Mouse (Mus musculus): ENCODE data around the gene Sdk1.

Sdk1 gene

DNA sequence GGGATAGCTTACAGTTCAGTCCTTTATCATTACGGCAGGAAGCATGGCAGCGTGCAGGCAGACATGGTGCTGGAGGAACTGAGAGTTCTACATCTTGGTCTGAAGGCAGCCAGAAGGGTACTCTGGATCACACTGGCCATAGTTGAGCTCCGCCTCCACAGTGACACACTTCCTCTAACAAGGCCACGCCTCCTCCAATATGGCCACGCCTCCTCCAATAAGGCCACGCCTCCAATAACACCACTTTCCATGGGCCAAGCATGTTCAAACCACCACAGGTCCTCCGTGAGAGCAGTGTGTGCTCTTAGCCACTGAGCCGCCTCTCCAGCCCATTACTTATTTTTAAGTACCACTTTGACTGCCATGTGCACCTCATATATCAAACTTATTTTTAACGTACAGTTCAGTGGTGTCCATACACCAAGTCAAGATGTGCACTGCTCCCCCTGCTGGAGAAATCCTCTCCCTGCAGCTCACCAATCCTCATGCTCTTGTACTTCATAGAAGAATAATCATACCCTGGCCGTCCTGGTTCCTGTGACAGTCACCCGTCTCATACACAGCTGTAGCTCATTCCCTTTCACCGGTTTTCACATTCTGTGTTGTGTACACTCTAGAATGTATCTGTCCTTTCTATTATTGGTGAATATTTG lies 979.7 kb downstream of the Sdk1 start:
- in situ Hi-C loops (cut with MboI; ENCODE audit: low pct_unique_long_range_greater_than_20kb in 1 of 2, low sequenced_read_pairs in 2 of 2, unreplicated experiment in 1 of 2), result no loop called here

GRCm38 (mm10) chr5:142228957-142229810 lies 987.9 kb downstream of the Sdk1 start:
- in situ Hi-C loops (cut with MboI; ENCODE audit: low pct_unique_long_range_greater_than_20kb in 1 of 2, low sequenced_read_pairs in 2 of 2, unreplicated experiment in 1 of 2), result no loop called here

- in situ Hi-C loops (cut with MboI; ENCODE audit: low pct_unique_long_range_greater_than_20kb in 1 of 2, low sequenced_read_pairs in 2 of 2, unreplicated experiment in 1 of 2), result no loop called here
Measured at GRCm38 (mm10) chr5:142229811-142230205, 988.5 kb downstream of the Sdk1 start.

GRCm38 (mm10) chr5:142240288-142240687 lies 999.0 kb downstream of the Sdk1 start:
- in situ Hi-C loops (cut with MboI; ENCODE audit: low pct_unique_long_range_greater_than_20kb in 1 of 2, low sequenced_read_pairs in 2 of 2, unreplicated experiment in 1 of 2), result no loop called here

DNA sequence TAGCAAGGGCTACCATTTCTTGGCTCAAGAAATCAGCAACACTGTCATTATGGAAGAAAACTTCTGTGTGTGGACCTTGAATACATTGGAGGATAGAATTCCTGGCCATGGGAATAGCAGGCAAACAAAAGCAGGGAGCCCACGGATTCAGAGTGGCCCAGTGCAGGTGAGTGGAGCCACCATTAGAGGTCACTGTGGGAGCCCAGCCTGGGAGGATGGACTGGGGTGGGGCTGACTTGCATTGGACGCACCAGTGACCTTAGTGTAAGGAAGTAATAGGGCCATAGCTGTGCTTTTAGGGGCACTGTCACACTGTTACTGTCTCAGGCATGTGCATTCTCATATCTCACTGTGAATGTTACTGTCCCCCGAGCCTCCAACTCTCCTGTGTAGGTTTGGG lies 1001.3 kb downstream of the Sdk1 start:
- in situ Hi-C loops (cut with MboI; ENCODE audit: low pct_unique_long_range_greater_than_20kb in 1 of 2, low sequenced_read_pairs in 2 of 2, unreplicated experiment in 1 of 2), result no loop called here

- in situ Hi-C loops (cut with MboI; ENCODE audit: low pct_unique_long_range_greater_than_20kb in 1 of 2, low sequenced_read_pairs in 2 of 2, unreplicated experiment in 1 of 2), result no loop called here
Measured at GRCm38 (mm10) chr5:142243069-142243468, 1001.8 kb downstream of the Sdk1 start.

DNA sequence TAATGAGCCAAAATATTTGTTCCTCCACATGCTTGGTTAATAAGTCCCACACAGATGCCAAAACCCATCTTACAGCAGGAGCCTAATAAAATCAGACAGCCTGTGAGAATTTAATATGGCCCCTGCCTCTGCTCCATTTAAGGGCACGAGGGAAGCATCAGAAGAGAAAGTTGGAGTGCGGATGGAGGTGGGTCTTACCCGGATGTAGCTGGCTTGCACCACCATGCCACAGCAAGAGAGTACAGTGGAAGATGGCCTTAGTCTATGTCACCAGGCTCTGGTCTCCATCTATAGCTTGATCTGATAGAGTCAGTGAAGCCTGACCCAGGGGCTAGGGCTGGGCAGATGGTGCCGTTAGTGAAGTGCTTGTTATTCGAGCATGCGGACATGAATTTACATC lies 1014.9 kb downstream of the Sdk1 start:
- in situ Hi-C loops (cut with MboI; ENCODE audit: low pct_unique_long_range_greater_than_20kb in 1 of 2, low sequenced_read_pairs in 2 of 2, unreplicated experiment in 1 of 2), result no loop called here

- in situ Hi-C loops (cut with MboI; ENCODE audit: low pct_unique_long_range_greater_than_20kb in 1 of 2, low sequenced_read_pairs in 2 of 2, unreplicated experiment in 1 of 2), result no loop called here
Measured at GRCm38 (mm10) chr5:142258716-142259115, 1017.4 kb downstream of the Sdk1 start.

- in situ Hi-C loops (cut with MboI; ENCODE audit: low pct_unique_long_range_greater_than_20kb in 1 of 2, low sequenced_read_pairs in 2 of 2, unreplicated experiment in 1 of 2), result no loop called here
Measured at GRCm38 (mm10) chr5:142262060-142262459, 1020.8 kb downstream of the Sdk1 start.
